In genomic region chr15:83169772-83170722, GRCm38 (mm10) we compare ENCODE assay signal across 1 mouse cellular context.
TF ChIP-seq lines count a peak whose summit lies in the region.

No protein-coding gene starts in this region.

TF ChIP-seq in MEL, 35 proteins besides CTCF, POLR2A, EP300 and RAD21 (continued from another document):
- peak; percentile 80 for TF ChIP-seq TAL1 (IDR thresholded peaks at IDR 0.05; ENCODE audit: low read length)
